In genomic region chr13:91896476-91896875, GRCm38 (mm10) we compare ENCODE assay signal across 22 mouse cellular contexts. TPM values are rescaled to one million over a fixed set of nuclear protein-coding genes. Genes with fewer than 3 reads are reported as not detected.
DNase-seq lines count a peak whose midpoint lies in the region; ATAC-seq and TF ChIP-seq lines count a peak whose summit lies in the region.
"Had no signal": no experiment of that assay in that cellular context is flagged by ENCODE, and none has a peak within 500 bp of the region (broad histone marks: within the 10 kb centered on the region; RNA-seq: fewer than 3 reads in every experiment).

No protein-coding gene starts in this region.

- no peaks in the 10 kb centered on the region for H3K79me2 ChIP-seq in heart, adult 2 months (replicated peaks; ENCODE audit: control insufficient read depth, insufficient read depth, low read length)

- no peak for TF ChIP-seq EP300 in heart, adult 2 months (IDR thresholded peaks at IDR 0.05; ENCODE audit: insufficient read depth, low read depth, low read length)

- H3K27ac ChIP-seq in heart, embryonic 12.5 days (ENCODE audit: poor library complexity, severe bottlenecking) = peak overlapping the region; percentile 65
- no peak overlapping the region for H3K27ac ChIP-seq in heart, adult 2 months
- H3K27ac ChIP-seq in hindbrain, postnatal 0 days = no peak overlapping the region
- H3K27ac ChIP-seq in hindbrain, embryonic 12.5 days = no peak overlapping the region
- H3K27ac ChIP-seq: embryonic facial prominence, embryonic 13.5 days; forebrain, embryonic 12.5 days; hindbrain, embryonic 14.5 days; kidney, embryonic 15.5 days had no signal

- H3K4me3 ChIP-seq in heart, embryonic 12.5 days = no peak overlapping the region
- no peak overlapping the region for H3K4me3 ChIP-seq in heart, adult 2 months
- no peak overlapping the region for H3K4me3 ChIP-seq in hindbrain, postnatal 0 days (ENCODE audit: low read length)
- H3K4me3 ChIP-seq in hindbrain, embryonic 12.5 days = no peak overlapping the region
- H3K4me3 ChIP-seq: embryonic facial prominence, embryonic 13.5 days; forebrain, embryonic 12.5 days; kidney, embryonic 15.5 days had no signal

- intact Hi-C loops in heart, adult 2 months (cut with DNase I) = no loop called here

- no peaks in the 10 kb centered on the region for H3K27me3 ChIP-seq in heart, embryonic 12.5 days (replicated peaks)
- H3K27me3 ChIP-seq in heart, adult 2 months (ENCODE audit: control insufficient read depth, insufficient read depth, low read length) = no peaks in the 10 kb centered on the region
- no peaks in the 10 kb centered on the region for H3K27me3 ChIP-seq in hindbrain, postnatal 0 days (ENCODE audit: insufficient read depth, low read length)
- no peaks in the 10 kb centered on the region for H3K27me3 ChIP-seq in hindbrain, embryonic 12.5 days
- H3K27me3 ChIP-seq: CH12.LX; embryonic facial prominence, embryonic 13.5 days; kidney, embryonic 15.5 days; Patski had no signal

- H3K36me3 ChIP-seq in heart, embryonic 12.5 days = no peaks in the 10 kb centered on the region
- no peaks in the 10 kb centered on the region for H3K36me3 ChIP-seq in heart, adult 2 months (ENCODE audit: control insufficient read depth, insufficient read depth, low read length)
- H3K36me3 ChIP-seq in hindbrain, postnatal 0 days (ENCODE audit: insufficient read depth, low read length) = no peaks in the 10 kb centered on the region
- H3K36me3 ChIP-seq in hindbrain, embryonic 12.5 days = no peaks in the 10 kb centered on the region
- H3K36me3 ChIP-seq: embryonic facial prominence, embryonic 13.5 days; forebrain, embryonic 12.5 days; kidney, embryonic 15.5 days had no signal

- H3K9me3 ChIP-seq in heart, embryonic 12.5 days (replicated peaks) = peaks cover 3% of the 10 kb centered on the region; the same call in 1 of the 2 replicates
- H3K9me3 ChIP-seq in hindbrain, postnatal 0 days (ENCODE audit: low read length) = no peaks in the 10 kb centered on the region
- H3K9me3 ChIP-seq in hindbrain, embryonic 12.5 days (replicated peaks) = no peaks in the 10 kb centered on the region
- H3K9me3 ChIP-seq: embryonic facial prominence, embryonic 13.5 days; forebrain, embryonic 12.5 days; kidney, embryonic 15.5 days had no signal

- ATAC-seq in heart, embryonic 12.5 days (ENCODE audit: insufficient number of reproducible peaks, low FRiP score) = no peak
- ATAC-seq in hindbrain, postnatal 0 days = peak; percentile 43; the same call in 1 of the 2 replicates
- no peak for ATAC-seq in hindbrain, embryonic 12.5 days (ENCODE audit: low FRiP score)
- ATAC-seq: activated CD4-positive, CD25-positive, alpha-beta regulatory T cell, adult 4 months; forebrain, postnatal 0 days; intestine, embryonic 16.5 days; Patski had no signal

- no peak for TF ChIP-seq POLR2A in heart, adult 2 months (IDR thresholded peaks at IDR 0.05; ENCODE audit: insufficient read depth, low read depth, low read length)

- peaks cover 6% of the 10 kb centered on the region; the same call in 1 of the 2 replicates for H3K4me1 ChIP-seq in heart, embryonic 12.5 days (replicated peaks)
- no peaks in the 10 kb centered on the region for H3K4me1 ChIP-seq in heart, adult 2 months (ENCODE audit: control insufficient read depth, insufficient read depth, low read length)
- no peaks in the 10 kb centered on the region for H3K4me1 ChIP-seq in hindbrain, postnatal 0 days (ENCODE audit: insufficient read depth, low read length)
- no peaks in the 10 kb centered on the region for H3K4me1 ChIP-seq in hindbrain, embryonic 12.5 days
- H3K4me1 ChIP-seq: embryonic facial prominence, embryonic 13.5 days; forebrain, embryonic 12.5 days; kidney, embryonic 15.5 days had no signal

- no peak overlapping the region for H3K9ac ChIP-seq in heart, embryonic 12.5 days
- H3K9ac ChIP-seq in heart, adult 2 months (ENCODE audit: low read depth, low read length) = no peak overlapping the region
- H3K9ac ChIP-seq in hindbrain, postnatal 0 days (replicated peaks; ENCODE audit: low read length) = no peak overlapping the region
- H3K9ac ChIP-seq in hindbrain, embryonic 12.5 days = no peak overlapping the region
- H3K9ac ChIP-seq: embryonic facial prominence, embryonic 13.5 days; forebrain, embryonic 12.5 days; forebrain, postnatal 0 days; hindbrain, embryonic 14.5 days; kidney, embryonic 15.5 days had no signal

- H3K4me2 ChIP-seq in heart, embryonic 12.5 days = no peak overlapping the region
- no peak overlapping the region for H3K4me2 ChIP-seq in hindbrain, postnatal 0 days (ENCODE audit: low read depth, low read length)
- no peak overlapping the region for H3K4me2 ChIP-seq in hindbrain, embryonic 12.5 days (replicated peaks)
- H3K4me2 ChIP-seq: embryonic facial prominence, embryonic 13.5 days; forebrain, embryonic 12.5 days; hindbrain, embryonic 14.5 days; kidney, embryonic 15.5 days had no signal

- no peak for TF ChIP-seq CTCF in heart, adult 2 months (IDR thresholded peaks at IDR 0.05)
- TF ChIP-seq CTCF in hindbrain, postnatal 0 days (IDR thresholded peaks at IDR 0.05; ENCODE audit: low read depth) = no peak

- DNase-seq in adrenal gland, adult 8-10 months = peak; percentile 43
- no peak for DNase-seq in adrenal gland, postnatal 10 days
- no peak for DNase-seq in heart, adult 2 months
- DNase-seq in hindbrain, postnatal 0 days (ENCODE audit: low spot score) = no peak
- DNase-seq in brain, adult 2 months (ENCODE audit: low read depth, low spot score) = peak; percentile 17
- DNase-seq: cerebellum, adult 18-20 months; cerebellum, adult 9-11 months; cerebellum, postnatal 36 days; forebrain, postnatal 0 days; gastrocnemius, postnatal 14 days; kidney, adult 2 months had no signal

- 13% methylated on average over 1 of the region's 1 CpGs for WGBS in heart, embryonic 12.5 days
- WGBS in heart, adult 2 months = 5% methylated on average over 1 of the region's 1 CpGs
- WGBS in hindbrain, postnatal 0 days = 56% methylated on average over 1 of the region's 1 CpGs
- WGBS in hindbrain, embryonic 12.5 days = 56% methylated on average over 1 of the region's 1 CpGs

RNA-seq across cellular contexts. Expression of gene Ckmt2, which starts 19.8 kb away (rescaled TPM):
- total RNA-seq in adrenal gland, adult 8-10 months (2022) = not detected
- total RNA-seq in adrenal gland, postnatal 10 days (2021) = 100 to 1,000 TPM in 1 of 2 experiments, 1 to 10 TPM in 1; 8.6 to 132 TPM
- polyA plus RNA-seq in heart, embryonic 12.5 days (2016; fragmentation: Nextera tagmentation; extraction: Ambion mirVana) = 12.2 and 12.8 TPM in 2 replicates
- total RNA-seq in heart, adult 2 months (2021) = 1,000 to 10,000 TPM; 2,250 to 2,602 TPM
- polyA plus RNA-seq in heart, adult 2 months (2012; rRNA removed) = 2,389 and 3,414 TPM in 2 replicates
- 2.3 TPM in 1 of 2 replicates, not detected in the other for total RNA-seq in hindbrain, postnatal 0 days (2014; rRNA removed)
- 0.11 and 0.19 TPM in 2 replicates for polyA plus RNA-seq in hindbrain, postnatal 0 days (2015; fragmentation: Nextera tagmentation; extraction: Ambion mirVana)
- polyA plus RNA-seq in hindbrain, embryonic 12.5 days (2016; fragmentation: Nextera tagmentation; extraction: Ambion mirVana) = not detected in 2 replicates
- total RNA-seq: CH12.LX; hematopoietic stem cell, adult 5-6 weeks had no signal
- polyA plus RNA-seq: activated CD4-positive, CD25-positive, alpha-beta regulatory T cell, adult 4 months; embryonic facial prominence, embryonic 13.5 days; forebrain, embryonic 12.5 days; forebrain, postnatal 0 days; Patski had no signal

Comparison
In these comparisons a context has a peak if more than half of its experiments do, and no peak if none do; other contexts are left out.
1. DNase-seq: peak in adrenal gland, adult 8-10 months (single experiment) and brain, adult 2 months (single experiment); none in adrenal gland, postnatal 10 days (single experiment), heart, adult 2 months (0 of 2) and hindbrain, postnatal 0 days (single experiment).
2. RNA of gene Ckmt2, which starts 19.8 kb away (total RNA-seq): 2,250 to 2,602 TPM in heart, adult 2 months; 8.6 to 132 TPM in adrenal gland, postnatal 10 days, not detected in adrenal gland, adult 8-10 months and 2.3 TPM in hindbrain, postnatal 0 days; every median in the first group is over 10 times any median in the second.